Mouse (Mus musculus) thymus, postnatal 4 days (tissue): ENCODE measurements around the gene Plcb3.
"Not testable (repeated sequence)": the region's sequence is repeated elsewhere in the genome, so short reads cannot be mapped to it uniquely, and the experiment has no call there.

Experiments
- DNase-seq: peaks from one replicate; pipeline ENCODE4 v3.0.0; 2021

Gene Plcb3

DNA sequence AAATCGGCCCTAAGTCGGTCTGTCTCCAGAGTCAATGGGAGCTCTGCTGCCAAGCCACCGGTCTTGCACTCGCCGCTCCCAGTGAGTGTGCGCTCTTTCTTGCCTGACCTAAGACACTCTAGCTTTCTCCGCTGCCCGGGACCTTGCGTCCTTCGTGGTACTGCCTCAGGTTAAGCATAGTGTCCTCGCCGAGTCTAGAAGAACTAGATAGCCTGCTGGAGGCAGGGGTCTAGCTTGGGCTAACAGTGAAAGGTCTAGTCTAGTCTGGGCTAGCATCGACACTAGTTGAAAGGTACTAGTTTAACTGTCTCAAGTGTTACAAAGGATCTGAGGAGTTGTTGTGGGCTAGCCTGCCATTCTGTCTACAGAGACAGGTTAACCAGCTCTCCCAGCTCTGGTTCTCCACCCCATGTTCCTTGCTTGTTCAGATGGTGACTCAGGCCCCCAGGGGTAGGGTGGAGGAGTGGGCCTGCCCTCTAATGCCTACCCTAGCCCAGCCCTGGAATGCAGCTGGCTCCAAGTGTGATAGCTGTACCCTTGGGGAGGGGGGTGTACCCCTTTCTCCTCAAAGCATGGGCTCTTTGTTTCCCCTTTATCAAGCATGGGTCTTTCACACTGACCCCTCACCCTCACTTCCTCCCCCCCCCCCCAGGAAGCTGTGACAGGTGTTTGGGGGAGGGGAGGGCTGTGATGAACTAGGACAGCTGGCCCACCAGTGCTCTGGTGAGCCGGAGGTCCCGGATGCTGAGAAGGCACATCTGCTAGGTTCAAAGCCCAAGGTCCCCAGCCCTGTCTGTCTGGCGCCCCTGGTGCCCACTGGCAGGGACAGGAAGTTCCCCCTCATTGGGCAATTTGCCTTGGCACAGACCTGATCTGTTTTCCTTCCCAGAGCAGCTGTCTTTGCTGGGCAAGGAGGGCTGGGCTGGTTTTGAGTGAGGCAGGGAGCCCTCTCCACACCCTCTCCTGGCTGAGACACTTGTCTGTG is at the start of gene Plcb3:
Plcb3 (minus strand) TSS at position 934 of the 985 bp plus-strand sequence.
- peak; percentile 89 for DNase-seq

DNA sequence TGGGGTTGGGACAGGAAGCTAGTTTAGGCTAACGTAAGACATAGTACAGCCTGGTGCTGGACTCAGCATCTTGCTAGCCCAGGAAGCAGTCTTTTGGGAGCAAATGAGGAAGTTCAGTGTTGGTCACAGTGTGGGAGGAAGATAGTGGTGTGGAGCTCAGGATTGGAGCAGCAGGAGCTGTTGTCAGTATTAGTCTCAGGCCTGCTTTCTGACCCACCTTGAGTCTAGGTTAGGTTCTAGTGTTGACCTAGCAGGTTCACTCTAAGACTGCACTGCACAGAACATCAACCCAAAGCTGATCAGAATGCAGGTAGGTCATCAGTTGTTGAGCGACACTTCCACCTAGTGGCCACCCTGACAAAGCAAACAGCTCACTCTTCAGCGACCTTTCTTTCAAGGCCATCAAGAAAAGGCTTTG is 44.0 kb upstream of the Plcb3 start:
- peak; percentile 84 for DNase-seq

DNA sequence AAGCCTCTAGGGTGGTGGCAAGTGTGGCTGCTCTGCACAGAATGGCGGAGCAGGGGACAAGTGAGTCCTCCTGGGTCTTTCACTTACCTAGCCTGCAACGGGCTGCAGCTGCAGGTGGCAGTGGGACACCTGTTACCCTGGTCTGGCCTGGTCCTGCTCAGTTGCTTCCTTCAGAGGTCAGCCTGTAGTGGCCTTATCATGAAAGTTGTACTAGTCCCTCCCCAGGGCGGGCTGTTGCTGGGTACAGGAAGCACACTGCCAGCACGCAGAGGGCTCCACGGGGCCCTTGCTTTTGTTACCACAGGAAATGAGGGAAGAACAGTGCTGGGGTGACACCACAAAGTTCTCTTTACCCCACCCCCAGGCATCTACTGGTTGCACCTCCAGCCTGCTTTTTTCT is 42.9 kb upstream of the Plcb3 start, which contains the start of gene Fermt3:
Fermt3 (minus strand) TSS at position 279 of the 400 bp plus-strand sequence.
- DNase-seq = peak; percentile 86

- peak; percentile 48 for DNase-seq
Observed at GRCm38 (mm10) chr19:7018546-7018945, 42.3 kb upstream of the Plcb3 start.

- DNase-seq = peak; percentile 69
Observed at GRCm38 (mm10) chr19:7017541-7018457, 41.5 kb upstream of the Plcb3 start.

DNA sequence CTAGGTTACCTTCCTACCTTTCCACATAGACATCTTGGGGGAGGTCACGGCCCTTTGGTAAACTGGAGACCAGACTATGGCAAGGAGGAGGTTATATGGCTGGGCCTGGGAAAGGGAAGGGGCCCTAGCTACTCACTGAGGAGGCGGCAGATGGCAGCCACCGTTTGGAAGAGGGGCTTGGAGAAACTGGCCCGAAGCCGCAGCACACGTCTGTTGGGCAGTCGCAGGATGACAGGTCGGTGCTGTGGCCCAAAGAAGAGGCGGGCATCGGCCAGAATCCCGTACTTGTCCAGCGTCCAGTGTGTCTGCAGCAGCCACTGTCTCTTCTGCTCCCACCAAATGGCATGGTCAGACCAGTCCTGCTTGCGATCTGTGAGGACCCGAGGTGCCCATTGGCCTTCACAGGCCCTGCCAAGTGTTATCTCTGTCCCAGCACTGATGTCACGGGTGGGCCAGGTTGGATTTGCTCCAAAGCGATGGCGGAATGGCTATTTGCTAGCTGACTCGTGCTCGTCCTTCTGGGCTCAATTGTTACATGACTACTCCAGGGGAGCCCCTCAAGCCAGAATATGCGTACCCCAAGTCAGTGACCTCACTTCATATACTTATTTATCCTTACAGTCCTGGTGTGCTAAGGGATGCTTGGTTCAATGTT is 38.3 kb upstream of the Plcb3 start:
- DNase-seq = no peak

DNA sequence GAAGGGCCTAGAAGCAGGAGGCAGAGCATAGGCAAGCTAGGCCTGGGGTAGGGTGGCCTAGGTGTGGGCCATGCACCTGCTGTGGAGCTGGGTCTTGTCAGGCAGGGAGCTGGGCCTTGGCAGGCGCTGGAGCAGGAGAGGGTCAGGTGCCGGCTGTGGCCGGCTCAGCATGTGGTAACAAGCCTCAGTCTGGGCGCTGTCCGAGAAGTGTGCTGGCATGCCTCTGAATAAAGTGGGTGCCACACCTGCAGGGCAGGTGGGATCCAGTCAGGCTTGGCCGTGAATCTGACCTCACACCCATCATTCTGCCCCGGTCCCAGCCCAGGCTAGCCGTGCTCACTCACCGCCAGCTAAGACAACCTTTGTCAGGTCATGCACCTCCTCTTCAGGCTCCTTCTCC is 37.7 kb upstream of the Plcb3 start:
- no peak for DNase-seq

GRCm38 (mm10) chr19:7012426-7012825 is 36.2 kb upstream of the Plcb3 start:
- no peak for DNase-seq

- no peak for DNase-seq
Observed at GRCm38 (mm10) chr19:7006892-7007593, 30.8 kb upstream of the Plcb3 start.

- DNase-seq = no peak
Observed at GRCm38 (mm10) chr19:6999360-7000063, 23.2 kb upstream of the Plcb3 start.

DNA sequence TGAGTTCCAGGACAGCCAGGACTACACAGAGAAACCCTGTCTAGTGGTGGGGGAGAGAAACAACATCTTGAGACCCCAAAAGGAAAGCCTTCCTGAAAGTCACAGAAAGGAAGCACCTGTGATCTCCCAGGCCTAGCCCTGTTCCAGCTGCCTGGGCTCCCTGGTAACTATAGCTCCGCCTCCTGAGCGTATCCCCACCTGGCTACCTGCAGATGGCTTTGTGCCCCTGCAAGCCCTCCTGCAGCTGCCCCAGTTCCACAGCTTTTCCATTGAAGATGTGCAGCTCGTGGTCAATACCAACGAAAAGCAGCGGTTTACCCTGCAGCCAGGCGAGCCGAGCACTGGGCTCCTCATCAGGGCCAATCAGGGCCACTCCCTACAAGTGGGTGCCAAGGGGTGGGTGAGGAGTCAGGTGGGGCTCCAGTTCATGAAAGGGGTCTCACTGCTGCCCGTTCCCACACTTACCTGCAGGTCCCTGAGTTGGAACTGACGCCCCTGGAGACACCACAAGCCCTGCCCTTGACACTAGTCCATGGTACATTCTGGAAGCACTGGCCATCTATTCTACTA is 21.5 kb upstream of the Plcb3 start:
- DNase-seq = peak; percentile 52

GRCm38 (mm10) chr19:6996006-6996405 is 19.7 kb upstream of the Plcb3 start, which contains the start of the genes Nudt22 and Trpt1:
Gene Nudt22, minus strand, starts transcription at chr19:6996117.
Gene Trpt1, plus strand, starts transcription at chr19:6996131.
- peak; percentile 69 for DNase-seq

GRCm38 (mm10) chr19:6995255-6995991 is 19.2 kb upstream of the Plcb3 start:
- DNase-seq = no peak

DNA sequence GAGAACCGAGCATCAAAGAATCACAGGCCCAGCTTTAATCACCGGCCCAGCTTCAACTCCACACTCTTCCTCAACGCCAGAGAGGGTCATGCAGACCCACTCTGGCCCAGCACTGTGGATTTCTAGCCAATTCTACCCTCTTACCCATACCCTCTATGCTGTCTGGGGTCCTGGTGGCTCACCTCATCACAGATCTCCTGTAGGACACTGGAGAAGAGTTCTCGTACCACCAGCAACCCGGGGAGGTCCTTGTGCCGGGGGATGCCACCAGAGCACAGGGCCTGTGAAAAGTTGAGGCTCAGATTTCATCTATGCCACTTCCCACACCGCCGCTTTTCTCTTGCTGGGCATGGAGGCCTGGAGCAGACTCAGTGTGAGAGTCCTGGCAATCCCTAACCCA is 18.2 kb upstream of the Plcb3 start:
- no peak for DNase-seq

DNA sequence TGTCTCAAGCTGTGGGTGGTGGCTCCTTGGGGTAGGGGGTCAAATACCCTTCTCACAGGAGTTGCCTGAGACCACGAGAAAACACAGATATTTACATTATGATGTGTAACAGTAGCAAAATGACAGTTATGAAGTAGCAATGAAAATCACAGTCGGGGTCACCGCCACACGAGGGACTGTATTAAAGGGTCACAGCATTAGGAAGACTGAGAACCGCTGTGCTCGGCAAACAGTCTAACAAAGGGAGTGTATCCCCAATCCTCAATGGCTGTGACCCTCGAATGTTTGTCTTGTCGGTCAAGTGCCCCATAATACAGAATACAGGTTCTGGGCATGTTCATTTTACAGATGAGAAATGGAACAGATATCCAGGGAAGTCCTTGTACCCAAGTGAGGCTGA is 17.7 kb upstream of the Plcb3 start:
- DNase-seq = no peak

GRCm38 (mm10) chr19:6993011-6993770 is 16.9 kb upstream of the Plcb3 start:
- DNase-seq = no peak

DNA sequence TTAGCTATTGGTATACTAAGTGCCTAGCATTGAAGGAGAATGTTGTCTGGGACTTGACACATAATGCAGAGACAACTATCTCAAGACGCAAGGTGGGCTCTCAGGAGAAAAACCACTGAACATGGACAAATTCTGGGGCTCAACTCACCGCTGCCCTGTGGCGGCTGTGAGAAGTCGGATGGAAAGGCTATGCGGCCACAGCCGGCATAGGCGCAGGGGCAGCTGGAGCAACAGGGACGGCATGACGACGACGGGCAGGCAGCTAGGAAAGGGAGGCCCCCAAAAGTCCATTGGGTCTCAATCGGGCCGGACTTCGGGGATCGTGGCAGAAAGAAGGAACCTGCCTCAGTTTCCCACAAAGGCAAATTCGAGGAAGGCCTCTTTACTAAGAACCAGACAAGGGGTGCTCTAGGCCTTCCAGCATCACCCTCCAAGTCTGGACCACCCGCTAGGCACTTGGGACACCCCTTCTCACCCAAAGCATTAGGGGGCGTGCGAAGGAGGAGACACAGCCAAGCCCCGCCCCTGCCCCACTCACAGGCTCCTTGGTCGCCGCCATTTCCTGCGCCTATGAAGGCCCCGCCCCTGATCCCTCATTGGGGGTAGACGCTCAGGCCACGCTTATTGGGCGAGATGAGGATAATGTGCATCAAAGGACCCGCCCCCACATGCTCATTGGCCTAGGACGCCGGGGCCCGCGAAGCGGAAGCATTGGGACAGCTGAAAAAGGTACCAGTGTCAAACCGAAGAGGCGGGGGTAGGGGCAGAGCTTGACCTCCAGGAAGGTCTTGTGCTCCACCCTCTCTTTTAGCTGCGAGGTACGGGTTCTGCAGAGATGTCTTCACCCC is 16.0 kb upstream of the Plcb3 start, which contains the start of gene Dnajc4:
Dnajc4 (minus strand) TSS at position 562 of the 848 bp plus-strand sequence.
- peak; percentile 99 for DNase-seq

DNA sequence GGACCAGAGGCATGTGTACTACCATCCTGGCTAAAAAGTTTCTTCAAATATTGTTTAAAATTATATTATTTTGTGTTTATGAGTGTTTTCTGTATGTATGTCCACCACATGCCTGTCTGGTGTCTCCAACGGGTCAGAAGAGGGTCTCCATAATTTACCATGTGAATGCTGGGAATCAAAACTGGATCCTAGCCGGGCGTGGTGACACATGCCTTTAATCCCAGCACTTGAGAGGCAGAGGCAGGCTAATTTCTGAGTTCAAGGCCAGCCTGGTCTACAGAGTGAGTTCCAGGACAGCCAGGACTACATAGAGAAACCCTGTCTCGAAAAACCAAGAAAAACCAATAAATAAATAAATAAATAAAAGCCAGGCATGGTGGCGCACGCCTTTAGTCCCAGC is 14.9 kb upstream of the Plcb3 start:
- not testable (repeated sequence) for DNase-seq
